Mouse (Mus musculus) stomach, embryonic 15.5 days (tissue): ENCODE measurements at regions not wholly inside any gene's neighbourhood (a gene's known extent, or its start where the extent isn't known, plus 50 kb on each side); places are given as distances from the start of the nearest gene placed in this dataset.

Source experiments
- ATAC-seq: fragments of 200-750 bp; cut with Nextera tagmentation; 2 replicates; pipeline ENCODE4 v1.8.0; 2017; ENCODE audit warnings: low read depth, moderate number of reproducible peaks, moderate TSS enrichment; ENCODE audit not compliant: insufficient read depth, low FRiP score
- H3K27ac ChIP-seq: fragments of 300-500 bp; sonication (generic); 2 replicates; pipeline ENCODE4 v1.5.1; 2015; ENCODE audit warnings: mild to moderate bottlenecking, inconsistent platforms
- H3K27me3 ChIP-seq: fragments of 300-500 bp; sonication (generic); replicated peaks from 2 replicates; pipeline ENCODE4 v1.6.1; 2015; ENCODE audit warnings: inconsistent platforms
- H3K36me3 ChIP-seq: fragments of 300-500 bp; sonication (generic); 2 replicates; pipeline ENCODE4 v1.6.1; 2015; ENCODE audit warnings: inconsistent platforms
- H3K4me1 ChIP-seq: fragments of 300-500 bp; sonication (generic); 2 replicates; pipeline ENCODE4 v1.6.1; 2015; ENCODE audit warnings: inconsistent platforms
- H3K4me2 ChIP-seq: fragments of 300-500 bp; sonication (generic); 2 replicates; pipeline ENCODE4 v1.6.1; 2015; ENCODE audit warnings: mild to moderate bottlenecking, inconsistent platforms
- H3K4me3 ChIP-seq: fragments of 300-500 bp; sonication (generic); replicated peaks from 2 replicates; pipeline ENCODE4 v1.5.1; 2015; ENCODE audit warnings: inconsistent platforms
- H3K9ac ChIP-seq: fragments of 300-500 bp; sonication (generic); 2 replicates; pipeline ENCODE4 v1.6.1; 2015; ENCODE audit warnings: inconsistent platforms
- H3K9me3 ChIP-seq: fragments of 300-500 bp; sonication (generic); 2 replicates; pipeline ENCODE4 v1.6.1; 2016; ENCODE audit warnings: inconsistent platforms
- WGBS: fragments of 180-500 bp; shearing (Covaris S2); methylation state at CpG from one replicate; pipeline ENCODE4 v1.1.7; 2015; 5-methylcytosine and 5-hydroxymethylcytosine counted together

DNA sequence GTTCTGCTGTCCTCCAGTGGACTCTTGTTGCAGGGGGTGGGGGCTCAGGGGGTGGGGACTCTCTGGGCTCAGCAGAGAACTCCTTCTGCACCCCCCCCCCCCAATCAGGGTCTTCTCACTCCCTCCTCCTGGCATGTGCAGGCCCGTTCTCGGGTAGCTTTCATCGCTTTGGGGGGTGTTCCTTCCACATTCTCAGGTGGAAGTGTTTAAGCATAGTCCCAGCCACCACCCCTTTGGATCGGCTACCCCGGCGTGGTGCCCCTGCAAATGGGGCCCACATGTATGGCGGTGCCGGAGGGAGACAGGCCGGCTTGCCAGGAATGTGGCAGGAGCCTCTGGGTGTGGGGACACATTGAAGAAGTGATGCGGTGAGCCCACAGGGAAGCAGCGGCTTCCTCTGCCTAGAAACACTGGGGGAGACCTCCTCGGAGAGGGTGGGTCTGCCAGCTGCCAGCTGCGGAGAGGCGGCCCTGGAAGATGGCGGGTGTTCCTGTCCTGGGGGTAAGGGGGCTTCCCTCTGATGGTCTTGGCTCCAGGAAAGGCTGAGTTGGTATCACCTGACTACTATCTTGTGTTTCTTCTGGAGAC lies 92.7 kb downstream of the Asb1 start:
- H3K36me3 ChIP-seq, result no peaks in the 10 kb centered on the region
- H3K4me1 ChIP-seq, result no peaks in the 10 kb centered on the region
- no peak overlapping the region for H3K4me3 ChIP-seq
- no peak for ATAC-seq
- no peak overlapping the region for H3K4me2 ChIP-seq
- H3K27me3 ChIP-seq, result no peaks in the 10 kb centered on the region
- H3K27ac ChIP-seq, result no peak overlapping the region
- WGBS, result 88% methylated on average over 15 of the region's 15 CpGs
- H3K9ac ChIP-seq, result no peak overlapping the region
- no peaks in the 10 kb centered on the region for H3K9me3 ChIP-seq

GRCm38 (mm10) chr1:91636571-91636970 lies 96.2 kb downstream of the Asb1 start:
- no peaks in the 10 kb centered on the region for H3K36me3 ChIP-seq
- H3K27me3 ChIP-seq, result no peaks in the 10 kb centered on the region
- 88% methylated on average over 2 of the region's 2 CpGs for WGBS
- no peak overlapping the region for H3K4me2 ChIP-seq
- no peak overlapping the region for H3K9ac ChIP-seq
- H3K27ac ChIP-seq, result no peak overlapping the region
- H3K9me3 ChIP-seq, result no peaks in the 10 kb centered on the region
- no peak overlapping the region for H3K4me3 ChIP-seq
- no peak for ATAC-seq
- H3K4me1 ChIP-seq, result no peaks in the 10 kb centered on the region

DNA sequence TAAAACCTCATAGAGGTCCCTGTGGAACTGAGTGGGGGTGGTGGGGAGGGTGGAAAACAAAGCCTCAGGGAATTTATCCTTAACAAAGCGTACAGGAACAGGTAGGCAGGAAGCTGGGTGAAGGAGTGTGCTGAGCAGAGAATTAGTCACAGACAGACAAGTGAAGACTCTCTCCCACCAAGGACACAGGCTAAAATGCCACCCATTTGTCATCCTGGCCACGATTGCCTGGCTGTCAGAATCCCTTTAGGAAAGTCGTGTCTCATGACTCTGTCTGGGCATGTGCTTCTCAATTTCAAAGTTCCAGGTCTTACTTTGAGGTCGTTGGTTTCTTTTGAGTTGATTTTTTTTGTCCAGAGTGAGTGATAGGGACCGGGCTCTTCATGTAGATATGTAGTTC lies 100.2 kb downstream of the Asb1 start:
- Histone ChIP-seq H3K9me3 (no peaks in the 10 kb centered on the region), H3K27me3 (no peaks in the 10 kb centered on the region), H3K4me3 (no peak overlapping the region), H3K4me1 (no peaks in the 10 kb centered on the region), H3K36me3 (no peaks in the 10 kb centered on the region), H3K27ac (no peak overlapping the region), H3K4me2 (no peak overlapping the region), H3K9ac (no peak overlapping the region)
- ATAC-seq, result no peak
- WGBS, result 54% methylated on average over 5 of the region's 5 CpGs

DNA sequence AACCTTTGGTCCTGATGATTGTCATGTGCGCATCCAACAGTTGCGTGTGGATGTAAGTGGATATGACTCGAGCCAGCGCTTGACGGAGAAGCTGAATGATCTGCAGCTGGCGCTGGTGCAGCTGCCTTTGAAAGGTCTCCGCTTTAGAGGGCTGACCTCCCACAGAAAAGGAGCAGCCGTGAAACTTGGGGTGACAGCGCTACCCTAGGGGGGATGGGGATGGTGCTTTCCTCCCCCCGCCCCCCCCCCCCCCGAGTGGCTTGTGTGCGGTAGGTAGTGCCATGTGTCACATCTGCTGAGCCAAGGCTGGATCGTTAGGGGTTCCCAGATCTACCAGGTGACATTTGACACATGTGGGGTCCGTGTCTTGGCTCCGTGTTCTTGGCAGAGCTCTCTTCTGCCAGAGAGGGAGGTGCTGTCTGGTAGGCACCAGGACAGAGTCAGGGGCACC lies 118.7 kb downstream of the Asb1 start:
- no peak for ATAC-seq
- 69% methylated on average over 15 of the region's 15 CpGs for WGBS
- Histone ChIP-seq H3K27me3 (no peaks in the 10 kb centered on the region), H3K27ac (no peak overlapping the region), H3K9me3 (no peaks in the 10 kb centered on the region), H3K36me3 (no peaks in the 10 kb centered on the region), H3K4me3 (no peak overlapping the region), H3K4me2 (no peak overlapping the region), H3K4me1 (0 out of 2 replicates have a peak, but pooled peaks cover 4% of the 10 kb centered on the region), H3K9ac (no peak overlapping the region)

DNA sequence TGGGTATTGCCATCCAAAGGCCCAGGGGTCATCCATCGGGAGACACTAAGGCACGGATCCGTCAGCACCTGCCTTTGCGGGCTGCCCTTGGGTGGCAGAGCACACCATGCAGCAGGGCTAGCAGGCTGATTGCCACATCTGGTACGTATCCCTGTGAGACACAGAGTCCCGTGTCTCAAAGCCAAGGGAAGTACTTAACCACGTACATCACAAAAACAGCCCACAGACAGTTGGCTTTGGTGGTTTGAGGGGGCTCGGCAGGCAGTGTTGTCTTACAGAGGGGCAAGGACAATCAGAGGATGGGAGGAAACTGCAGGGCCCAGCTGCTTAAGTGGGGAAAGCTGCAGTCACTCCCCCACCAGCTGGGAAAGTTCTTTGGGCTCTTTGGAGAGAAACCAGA lies 119.1 kb downstream of the Asb1 start:
- Histone ChIP-seq H3K36me3 (no peaks in the 10 kb centered on the region), H3K4me3 (no peak overlapping the region), H3K9ac (no peak overlapping the region), H3K4me1 (0 out of 2 replicates have a peak, but pooled peaks cover 4% of the 10 kb centered on the region), H3K4me2 (no peak overlapping the region), H3K27ac (no peak overlapping the region), H3K27me3 (no peaks in the 10 kb centered on the region), H3K9me3 (no peaks in the 10 kb centered on the region)
- no peak for ATAC-seq
- WGBS, result 76% methylated on average over 8 of the region's 8 CpGs

GRCm38 (mm10) chr1:91663289-91663688 lies 122.9 kb downstream of the Asb1 start:
- H3K4me3 ChIP-seq, result no peak overlapping the region
- H3K9ac ChIP-seq, result no peak overlapping the region
- no peak overlapping the region for H3K27ac ChIP-seq
- no peaks in the 10 kb centered on the region for H3K36me3 ChIP-seq
- H3K4me1 ChIP-seq, result 0 out of 2 replicates have a peak, but pooled peaks cover 4% of the 10 kb centered on the region
- no peaks in the 10 kb centered on the region for H3K9me3 ChIP-seq
- H3K4me2 ChIP-seq, result no peak overlapping the region
- 72% methylated on average over 2 of the region's 2 CpGs for WGBS
- ATAC-seq, result no peak
- no peaks in the 10 kb centered on the region for H3K27me3 ChIP-seq

DNA sequence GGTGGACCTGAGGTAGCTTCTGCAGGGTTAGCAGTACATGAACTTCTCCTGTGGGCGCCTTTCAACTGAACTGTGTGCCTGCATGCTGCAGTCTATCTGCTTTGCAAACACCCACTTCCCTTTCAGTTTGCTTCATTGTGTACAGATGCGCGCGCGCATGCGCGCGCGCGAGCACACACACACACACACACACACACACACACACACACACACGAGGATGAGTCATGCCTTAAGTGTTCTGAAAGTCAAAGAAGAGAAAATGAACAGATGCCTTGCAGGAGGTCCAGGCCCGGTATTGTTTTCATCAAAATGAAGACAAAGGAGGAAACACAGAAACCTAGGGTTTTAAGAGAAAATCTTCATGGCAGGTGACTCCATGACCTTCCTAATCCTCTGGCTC lies 124.3 kb downstream of the Asb1 start:
- no peaks in the 10 kb centered on the region for H3K36me3 ChIP-seq
- H3K4me3 ChIP-seq, result no peak overlapping the region
- ATAC-seq, result no peak
- H3K9ac ChIP-seq, result no peak overlapping the region
- H3K4me2 ChIP-seq, result no peak overlapping the region
- no peak overlapping the region for H3K27ac ChIP-seq
- 74% methylated on average over 12 of the region's 12 CpGs for WGBS
- no peaks in the 10 kb centered on the region for H3K4me1 ChIP-seq
- H3K9me3 ChIP-seq, result no peaks in the 10 kb centered on the region
- H3K27me3 ChIP-seq, result no peaks in the 10 kb centered on the region

DNA sequence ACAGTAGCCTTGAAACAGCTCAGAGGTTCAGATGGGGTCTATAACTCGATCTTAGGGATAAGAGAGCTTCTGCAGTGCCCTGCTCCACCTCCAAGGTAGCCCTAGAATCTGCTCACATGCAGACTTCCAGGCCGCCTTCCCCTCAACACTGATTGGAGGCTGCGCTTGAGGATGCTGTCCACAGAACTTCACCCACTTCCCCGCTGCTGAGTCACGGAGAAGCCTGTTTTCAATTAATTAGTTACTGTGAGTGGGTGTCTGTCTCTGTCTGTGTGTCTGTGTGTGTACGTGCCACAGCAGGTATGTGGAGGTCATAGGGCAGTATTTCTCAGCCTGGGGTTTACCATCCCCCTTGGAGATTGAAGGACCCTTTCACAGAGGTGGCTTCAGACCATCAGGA lies 128.2 kb downstream of the Asb1 start:
- no peaks in the 10 kb centered on the region for H3K4me1 ChIP-seq
- H3K4me3 ChIP-seq, result no peak overlapping the region
- H3K4me2 ChIP-seq, result no peak overlapping the region
- WGBS, result 68% methylated on average over 6 of the region's 6 CpGs
- H3K36me3 ChIP-seq, result no peaks in the 10 kb centered on the region
- ATAC-seq, result no peak
- no peaks in the 10 kb centered on the region for H3K27me3 ChIP-seq
- H3K9ac ChIP-seq, result no peak overlapping the region
- no peak overlapping the region for H3K27ac ChIP-seq
- no peaks in the 10 kb centered on the region for H3K9me3 ChIP-seq

- H3K9me3 ChIP-seq, result no peaks in the 10 kb centered on the region
- H3K27me3 ChIP-seq, result no peaks in the 10 kb centered on the region
- H3K4me2 ChIP-seq, result no peak overlapping the region
- H3K27ac ChIP-seq, result no peak overlapping the region
- no peak for ATAC-seq
- no peak overlapping the region for H3K4me3 ChIP-seq
- no peaks in the 10 kb centered on the region for H3K36me3 ChIP-seq
- WGBS, result 46% methylated on average over 13 of the region's 13 CpGs
- no peak overlapping the region for H3K9ac ChIP-seq
- H3K4me1 ChIP-seq, result no peaks in the 10 kb centered on the region
Observed at GRCm38 (mm10) chr1:91670980-91671379, 130.3 kb upstream of the Twist2 start.

- 72% methylated on average over 6 of the region's 6 CpGs for WGBS
- H3K27ac ChIP-seq, result no peak overlapping the region
- no peak for ATAC-seq
Observed at GRCm38 (mm10) chr1:91674082-91674655, 127.1 kb upstream of the Twist2 start.

GRCm38 (mm10) chr1:91677062-91677461 lies 124.2 kb upstream of the Twist2 start:
- H3K4me1 ChIP-seq, result no peaks in the 10 kb centered on the region
- H3K9ac ChIP-seq, result no peak overlapping the region
- no peaks in the 10 kb centered on the region for H3K36me3 ChIP-seq
- no peak overlapping the region for H3K4me2 ChIP-seq
- H3K9me3 ChIP-seq, result no peaks in the 10 kb centered on the region
- WGBS, result 82% methylated on average over 3 of the region's 3 CpGs
- H3K4me3 ChIP-seq, result no peak overlapping the region
- H3K27ac ChIP-seq, result no peak overlapping the region
- no peak for ATAC-seq
- H3K27me3 ChIP-seq, result no peaks in the 10 kb centered on the region

More at GRCm38 (mm10) chr1:91674082-91674655, 127.1 kb upstream of the Twist2 start:
- Histone ChIP-seq H3K4me2 (no peak overlapping the region), H3K4me1 (no peaks in the 10 kb centered on the region), H3K9me3 (no peaks in the 10 kb centered on the region), H3K4me3 (no peak overlapping the region), H3K9ac (no peak overlapping the region), H3K27me3 (no peaks in the 10 kb centered on the region), H3K36me3 (no peaks in the 10 kb centered on the region)

DNA sequence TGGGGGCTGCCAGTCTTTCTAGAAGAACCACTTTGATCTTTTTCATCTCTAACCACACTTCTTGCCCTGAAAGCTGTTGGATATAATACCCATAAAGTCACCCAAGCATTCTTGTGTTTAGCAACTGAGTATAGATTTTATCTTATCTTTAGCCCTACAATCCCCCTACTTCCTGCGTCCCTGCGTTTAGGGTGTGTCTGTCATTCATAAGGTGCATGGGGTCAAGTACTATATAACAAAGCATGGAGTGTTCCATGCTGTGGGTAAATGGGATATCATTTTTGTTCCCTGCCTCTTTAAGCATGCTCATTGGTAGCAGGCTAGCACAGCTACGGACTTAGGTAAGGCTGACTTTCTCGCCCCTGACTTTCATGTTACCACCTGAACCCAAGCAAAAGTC lies 122.5 kb upstream of the Twist2 start:
- no peak overlapping the region for H3K9ac ChIP-seq
- no peaks in the 10 kb centered on the region for H3K4me1 ChIP-seq
- H3K36me3 ChIP-seq, result no peaks in the 10 kb centered on the region
- H3K4me2 ChIP-seq, result no peak overlapping the region
- no peak overlapping the region for H3K4me3 ChIP-seq
- ATAC-seq, result no peak
- H3K27me3 ChIP-seq, result no peaks in the 10 kb centered on the region
- H3K27ac ChIP-seq, result no peak overlapping the region
- no peaks in the 10 kb centered on the region for H3K9me3 ChIP-seq
- 42% methylated on average over 4 of the region's 4 CpGs for WGBS

GRCm38 (mm10) chr1:91685031-91685430 lies 116.2 kb upstream of the Twist2 start:
- H3K4me3 ChIP-seq, result no peak overlapping the region
- WGBS, result 74% methylated on average over 9 of the region's 9 CpGs
- no peak for ATAC-seq

More at GRCm38 (mm10) chr1:91685031-91685430, 116.2 kb upstream of the Twist2 start:
- H3K4me2 ChIP-seq, result no peak overlapping the region
- H3K4me1 ChIP-seq, result no peaks in the 10 kb centered on the region
- no peaks in the 10 kb centered on the region for H3K36me3 ChIP-seq
- no peaks in the 10 kb centered on the region for H3K27me3 ChIP-seq
- H3K9ac ChIP-seq, result no peak overlapping the region
- H3K9me3 ChIP-seq, result no peaks in the 10 kb centered on the region
- H3K27ac ChIP-seq, result no peak overlapping the region
